Mouse (Mus musculus): ENCODE results near the gene Vsig10. TPM values are rescaled to one million over a fixed set of nuclear protein-coding genes. Genes with fewer than 3 reads are reported as not detected.
A peak's percentile ranks its signal among the peaks of the same experiment; 100 is the strongest.
"Not testable (repeated sequence)": the region's sequence is repeated elsewhere in the genome, so short reads cannot be mapped to it uniquely, and the experiment has no call there.

The Vsig10 gene
- polyA plus RNA-seq, 1 experiment from 2014 or later, result 8.1 TPM

DNA sequence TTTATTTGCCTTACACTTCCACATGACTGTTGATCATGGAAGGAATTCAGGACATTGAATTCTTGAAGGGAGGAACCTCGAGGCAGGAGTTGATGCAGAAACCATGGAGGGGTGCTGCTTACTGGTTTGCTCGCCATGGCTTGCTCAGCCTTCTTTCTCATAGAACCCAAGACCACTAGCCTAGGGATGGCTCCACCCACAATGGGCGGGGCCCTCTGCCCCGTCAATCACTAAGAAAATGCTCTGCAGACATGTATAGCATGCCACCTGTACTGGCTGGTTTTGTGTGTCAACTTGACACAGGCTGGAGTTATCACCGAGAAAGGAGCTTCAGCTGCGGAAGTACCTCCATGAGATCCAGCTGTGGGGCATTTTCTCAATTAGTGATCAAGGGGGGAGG, 21.2 kb downstream of the Vsig10 start:
- peaks cover 3% of the 10 kb centered on the region; the same call in 1 of the 2 replicates for H3K9me3 ChIP-seq
- no peak overlapping the region for H3K4me3 ChIP-seq
- ATAC-seq (ENCODE audit: extremely low read depth, insufficient number of reproducible peaks, low FRiP score, low TSS enrichment), result no peak
- no peak overlapping the region for H3K27ac ChIP-seq (replicated peaks)
- H3K4me2 ChIP-seq, result no peak overlapping the region
- 78% methylated on average over 6 of the region's 6 CpGs for WGBS
- H3K9ac ChIP-seq, result no peak overlapping the region
- H3K4me1 ChIP-seq, result no peaks in the 10 kb centered on the region
- peaks cover 67% of the 10 kb centered on the region for H3K36me3 ChIP-seq
- H3K27me3 ChIP-seq (replicated peaks), result no peaks in the 10 kb centered on the region

DNA sequence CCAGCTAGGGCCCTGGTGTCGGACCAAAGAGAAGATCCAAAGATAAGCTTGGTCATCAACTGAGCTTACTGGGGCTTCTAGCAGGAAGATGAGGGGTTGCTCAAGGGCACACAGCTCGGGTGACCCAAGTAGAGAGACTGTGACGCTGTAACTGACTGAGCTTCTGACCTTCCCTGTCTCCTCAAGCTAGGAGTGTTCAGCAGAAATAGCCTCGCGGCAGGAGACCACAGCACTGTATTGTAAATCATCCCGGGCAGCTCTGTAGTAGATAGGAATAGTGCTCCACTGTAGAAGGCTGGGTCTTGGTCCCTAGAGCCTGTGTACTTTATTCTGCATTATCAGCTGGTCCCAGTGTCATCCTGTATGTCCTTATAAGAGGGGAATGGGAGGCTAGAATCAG, 23.0 kb downstream of the Vsig10 start:
- H3K4me2 ChIP-seq, result no peak overlapping the region
- no peak overlapping the region for H3K4me3 ChIP-seq
- no peak overlapping the region for H3K27ac ChIP-seq (replicated peaks)
- no peak for ATAC-seq (ENCODE audit: extremely low read depth, insufficient number of reproducible peaks, low FRiP score, low TSS enrichment)
- H3K9me3 ChIP-seq, result peaks cover 1% of the 10 kb centered on the region; the same call in 1 of the 2 replicates
- H3K27me3 ChIP-seq (replicated peaks), result no peaks in the 10 kb centered on the region
- no peaks in the 10 kb centered on the region for H3K4me1 ChIP-seq
- H3K9ac ChIP-seq, result no peak overlapping the region
- peaks cover 60% of the 10 kb centered on the region for H3K36me3 ChIP-seq
- WGBS, result 71% methylated on average over 6 of the region's 6 CpGs

DNA sequence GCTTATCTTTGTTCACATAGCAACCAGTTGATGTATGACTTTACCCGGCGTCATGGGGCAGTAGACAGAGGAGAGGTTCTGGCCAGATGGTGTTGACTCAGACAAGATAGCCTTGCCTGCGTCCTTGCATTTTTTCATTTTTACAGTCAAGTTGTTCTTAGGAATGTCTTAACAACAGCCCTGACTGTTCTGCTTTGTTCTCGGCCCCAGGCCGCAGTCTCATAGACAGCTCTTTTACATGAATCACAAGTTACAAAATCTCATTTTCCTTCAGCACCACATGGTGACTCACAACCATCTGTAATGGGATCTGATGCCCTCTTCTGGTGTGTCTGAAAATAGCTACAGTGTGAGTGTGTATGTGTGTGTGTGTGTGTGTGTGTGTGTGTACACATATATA, 25.6 kb downstream of the Vsig10 start:
- ATAC-seq (ENCODE audit: extremely low read depth, insufficient number of reproducible peaks, low FRiP score, low TSS enrichment); H3K4me3 ChIP-seq; H3K4me2 ChIP-seq; H3K9ac ChIP-seq; H3K9me3 ChIP-seq; H3K27me3 ChIP-seq (replicated peaks); H3K4me1 ChIP-seq; H3K27ac ChIP-seq (replicated peaks): not testable (repeated sequence)
- 84% methylated on average over 5 of the region's 5 CpGs for WGBS
- peaks cover 58% of the 10 kb centered on the region for H3K36me3 ChIP-seq

DNA sequence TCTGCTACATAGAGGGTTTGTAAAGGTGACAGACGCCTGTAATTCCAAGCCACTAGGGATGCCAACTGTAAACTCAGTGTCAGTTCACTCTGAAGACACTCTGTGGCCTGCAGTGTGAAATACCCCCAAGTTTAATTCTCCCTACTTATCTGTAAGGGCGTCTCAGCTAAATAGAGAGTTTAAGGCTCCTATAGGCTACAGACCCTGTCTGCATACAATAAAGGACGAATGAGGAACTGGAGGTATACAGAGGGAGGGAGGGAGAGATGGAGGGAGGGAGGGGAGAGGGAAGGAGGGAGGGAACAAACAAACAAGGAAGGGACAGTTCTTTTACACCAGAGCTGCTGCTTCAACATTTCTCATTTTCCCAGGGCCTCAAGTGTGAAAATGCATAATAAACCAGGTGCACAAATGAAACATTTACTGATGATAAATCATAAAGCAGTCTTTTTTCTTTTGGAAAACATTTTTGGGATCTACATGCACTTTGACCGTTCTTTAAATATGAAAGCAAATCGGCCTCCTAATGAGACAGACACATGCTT, 26.6 kb downstream of the Vsig10 start:
- Histone ChIP-seq H3K4me1 (no peaks in the 10 kb centered on the region), H3K27ac (replicated peaks) (no peak overlapping the region), H3K36me3 (peaks cover 59% of the 10 kb centered on the region), H3K4me3 (no peak overlapping the region), H3K9ac (no peak overlapping the region), H3K9me3 (0 out of 2 replicates have a peak, but pooled peaks cover 4% of the 10 kb centered on the region), H3K27me3 (replicated peaks) (no peaks in the 10 kb centered on the region), H3K4me2 (no peak overlapping the region)
- ATAC-seq (ENCODE audit: extremely low read depth, insufficient number of reproducible peaks, low FRiP score, low TSS enrichment), result no peak
- WGBS, result 77% methylated on average over 5 of the region's 5 CpGs

DNA sequence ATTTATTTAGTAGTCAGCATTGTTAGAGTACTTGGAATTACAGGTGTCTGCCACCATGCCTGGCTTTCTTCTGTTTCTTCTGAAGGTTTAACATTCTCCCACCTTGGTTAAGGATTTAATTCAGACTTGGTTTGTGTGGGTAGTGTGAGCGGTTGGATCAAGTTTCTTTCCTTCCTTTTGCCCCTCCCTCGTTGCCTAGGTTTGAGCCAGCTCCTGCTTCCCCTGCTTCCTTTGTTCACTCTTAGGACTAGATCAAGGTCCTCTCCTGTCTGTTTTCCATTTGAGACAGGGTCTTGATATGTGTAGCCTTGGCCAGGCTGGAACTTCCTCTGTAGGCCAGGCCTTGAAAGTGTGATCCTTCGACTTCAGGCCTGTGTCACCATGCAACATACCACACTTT, 27.4 kb downstream of the Vsig10 start:
- WGBS, result 57% methylated on average over 3 of the region's 3 CpGs
- Histone ChIP-seq H3K27me3 (replicated peaks) (no peaks in the 10 kb centered on the region), H3K4me3 (no peak overlapping the region), H3K36me3 (peaks cover 61% of the 10 kb centered on the region), H3K9ac (no peak overlapping the region), H3K27ac (replicated peaks) (no peak overlapping the region), H3K4me2 (no peak overlapping the region), H3K9me3 (0 out of 2 replicates have a peak, but pooled peaks cover 4% of the 10 kb centered on the region), H3K4me1 (no peaks in the 10 kb centered on the region)
- ATAC-seq (ENCODE audit: extremely low read depth, insufficient number of reproducible peaks, low FRiP score, low TSS enrichment), result no peak

DNA sequence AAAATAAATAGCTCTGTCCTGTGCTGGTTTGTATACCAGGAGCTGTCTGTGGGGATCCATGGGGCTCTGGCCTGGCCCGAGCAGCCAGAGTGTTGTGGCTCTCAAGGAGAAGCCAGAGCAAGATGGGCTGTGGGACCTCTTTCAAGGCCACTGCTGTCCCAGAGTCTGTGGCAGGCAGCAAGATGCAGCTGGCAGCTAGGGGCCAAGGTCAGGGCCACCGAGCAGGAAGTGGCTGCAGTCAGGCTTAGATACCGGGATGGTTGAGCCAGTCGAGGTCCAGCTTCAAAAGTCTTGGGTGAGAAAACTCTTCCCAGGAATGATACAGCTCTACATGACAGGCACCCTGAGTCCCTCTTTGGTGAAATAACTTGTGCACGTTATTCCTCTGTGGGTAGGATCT, 28.1 kb downstream of the Vsig10 start:
- Histone ChIP-seq H3K4me2 (no peak overlapping the region), H3K27ac (replicated peaks) (no peak overlapping the region), H3K4me3 (no peak overlapping the region), H3K36me3 (peaks cover 60% of the 10 kb centered on the region), H3K4me1 (no peaks in the 10 kb centered on the region), H3K27me3 (replicated peaks) (no peaks in the 10 kb centered on the region), H3K9ac (no peak overlapping the region), H3K9me3 (0 out of 2 replicates have a peak, but pooled peaks cover 4% of the 10 kb centered on the region)
- WGBS, result 66% methylated on average over 5 of the region's 5 CpGs
- ATAC-seq (ENCODE audit: extremely low read depth, insufficient number of reproducible peaks, low FRiP score, low TSS enrichment), result no peak

DNA sequence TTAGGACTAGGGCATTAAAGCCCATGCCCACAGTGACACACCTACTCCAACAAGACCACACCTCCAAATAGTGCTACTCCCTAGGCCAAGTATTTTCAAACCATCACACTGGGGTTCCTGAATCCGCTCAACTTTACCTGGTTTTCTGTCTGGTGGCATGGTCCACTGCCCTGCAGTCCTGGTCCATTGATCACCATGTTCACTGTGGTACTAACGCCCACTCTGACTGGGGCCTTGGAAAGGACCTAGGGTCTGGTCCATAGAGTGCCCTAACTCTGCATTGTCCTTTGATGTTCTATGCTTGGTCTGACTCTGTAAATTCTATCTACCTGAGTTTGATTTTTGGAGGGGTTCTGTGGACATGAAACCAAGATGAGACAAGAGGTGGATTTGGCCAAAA, 29.0 kb downstream of the Vsig10 start:
- Histone ChIP-seq H3K9me3 (0 out of 2 replicates have a peak, but pooled peaks cover 4% of the 10 kb centered on the region), H3K4me2 (no peak overlapping the region), H3K4me3 (no peak overlapping the region), H3K4me1 (no peaks in the 10 kb centered on the region), H3K27me3 (replicated peaks) (no peaks in the 10 kb centered on the region), H3K27ac (replicated peaks) (no peak overlapping the region), H3K36me3 (peaks cover 68% of the 10 kb centered on the region), H3K9ac (no peak overlapping the region)
- 96% methylated on average over 2 of the region's 2 CpGs for whole genome bisulfite sequencing
- ATAC-seq (ENCODE audit: extremely low read depth, insufficient number of reproducible peaks, low FRiP score, low TSS enrichment), result no peak

DNA sequence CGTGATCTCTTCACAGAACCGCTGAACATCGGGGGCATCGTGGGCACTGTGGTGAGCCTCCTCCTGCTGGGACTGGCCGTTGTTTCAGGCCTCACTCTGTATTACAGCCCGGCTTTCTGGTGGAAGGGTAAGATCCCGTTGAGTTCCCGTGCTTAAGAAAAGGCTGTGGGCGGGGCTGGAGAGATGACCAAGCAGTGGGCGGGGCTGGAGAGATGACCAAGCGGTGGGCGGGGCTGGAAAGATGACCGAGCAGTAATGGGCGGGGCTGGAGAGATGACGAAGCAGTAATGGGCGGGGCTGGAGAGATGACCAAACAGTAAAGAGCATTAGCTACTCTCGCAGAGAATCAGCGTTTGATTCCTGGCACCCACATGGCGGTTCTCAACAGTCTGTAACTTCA, 29.4 kb downstream of the Vsig10 start:
- Histone ChIP-seq H3K27ac (replicated peaks) (no peak overlapping the region), H3K9ac (no peak overlapping the region), H3K4me2 (peak overlapping the region; percentile 25; the same call in 1 of the 2 replicates), H3K27me3 (replicated peaks) (no peaks in the 10 kb centered on the region), H3K36me3 (peaks cover 68% of the 10 kb centered on the region), H3K9me3 (0 out of 2 replicates have a peak, but pooled peaks cover 4% of the 10 kb centered on the region), H3K4me1 (no peaks in the 10 kb centered on the region), H3K4me3 (no peak overlapping the region)
- ATAC-seq (ENCODE audit: extremely low read depth, insufficient number of reproducible peaks, low FRiP score, low TSS enrichment), result peak; percentile 78; the same call in 1 of the 2 replicates
- WGBS, result 29% methylated on average over 19 of the region's 19 CpGs

DNA sequence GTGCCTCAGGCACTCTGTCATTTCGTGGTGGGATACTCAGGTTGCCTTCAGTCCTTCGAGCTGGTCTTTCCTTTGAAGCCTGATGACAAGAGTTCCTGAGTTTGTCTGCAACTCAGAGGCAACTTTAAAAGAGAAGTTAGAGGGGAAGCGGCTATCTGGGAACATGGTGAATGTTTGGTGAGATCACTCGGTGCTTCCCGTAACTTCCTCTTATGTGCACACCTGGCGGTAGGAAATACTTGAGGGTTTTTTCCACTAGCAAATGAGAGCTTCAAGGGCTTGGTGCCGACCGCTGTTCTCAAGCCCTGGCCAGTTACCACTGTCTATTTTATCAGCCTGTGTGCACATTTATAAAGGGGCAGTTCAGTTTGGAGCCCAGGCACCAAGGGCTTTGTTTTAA, 35.2 kb downstream of the Vsig10 start:
- ATAC-seq (ENCODE audit: extremely low read depth, insufficient number of reproducible peaks, low FRiP score, low TSS enrichment), result no peak
- H3K27me3 ChIP-seq (replicated peaks), result no peaks in the 10 kb centered on the region
- H3K9ac ChIP-seq, result no peak overlapping the region
- 64% methylated on average over 8 of the region's 8 CpGs for WGBS
- H3K9me3 ChIP-seq, result no peaks in the 10 kb centered on the region
- no peak overlapping the region for H3K27ac ChIP-seq (replicated peaks)
- H3K36me3 ChIP-seq, result peaks cover 32% of the 10 kb centered on the region
- peaks cover 31% of the 10 kb centered on the region for H3K4me1 ChIP-seq
- H3K4me2 ChIP-seq, result no peak overlapping the region
- H3K4me3 ChIP-seq, result no peak overlapping the region

DNA sequence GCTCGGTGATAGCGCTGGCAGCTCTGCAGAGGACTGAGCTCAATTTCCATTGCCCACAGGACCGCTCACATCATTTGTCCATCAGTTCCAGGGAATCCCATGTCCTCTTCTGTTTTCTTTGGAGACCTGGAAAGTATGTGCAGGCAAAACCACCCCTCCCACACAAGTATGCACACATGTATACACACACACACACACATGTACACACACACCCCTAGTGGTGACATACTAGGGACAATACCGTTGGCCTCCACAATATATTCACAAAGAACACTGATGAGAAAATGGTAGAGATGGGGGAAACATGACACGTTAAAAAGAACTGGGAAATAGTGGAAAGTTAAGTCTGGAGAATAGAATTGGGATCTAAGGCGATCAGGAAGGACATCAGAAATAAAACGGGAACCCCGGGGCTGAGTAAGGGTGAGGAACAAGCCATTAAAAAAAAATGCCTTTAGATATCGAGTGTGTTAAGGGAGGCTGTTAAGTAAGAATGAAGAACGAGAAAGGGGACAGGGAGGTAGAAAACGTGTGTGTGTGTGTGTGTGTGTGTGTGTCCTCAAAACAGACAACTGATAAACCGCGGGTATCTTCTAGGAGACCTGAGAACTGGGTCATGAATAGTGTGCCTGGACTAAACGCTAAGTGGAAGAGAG, 36.9 kb downstream of the Vsig10 start:
- ATAC-seq (ENCODE audit: extremely low read depth, insufficient number of reproducible peaks, low FRiP score, low TSS enrichment), result no peak
- peak overlapping the region; percentile 99 for H3K4me3 ChIP-seq
- H3K4me1 ChIP-seq, result peaks cover 47% of the 10 kb centered on the region
- no peaks in the 10 kb centered on the region for H3K9me3 ChIP-seq
- H3K4me2 ChIP-seq, result peak overlapping the region; percentile 91
- peak overlapping the region; percentile 98 for H3K27ac ChIP-seq (replicated peaks)
- peaks cover 19% of the 10 kb centered on the region; the same call in 1 of the 2 replicates for H3K36me3 ChIP-seq
- no peaks in the 10 kb centered on the region for H3K27me3 ChIP-seq (replicated peaks)
- peak overlapping the region; percentile 99 for H3K9ac ChIP-seq
- WGBS, result 39% methylated on average over 14 of the region's 14 CpGs

DNA sequence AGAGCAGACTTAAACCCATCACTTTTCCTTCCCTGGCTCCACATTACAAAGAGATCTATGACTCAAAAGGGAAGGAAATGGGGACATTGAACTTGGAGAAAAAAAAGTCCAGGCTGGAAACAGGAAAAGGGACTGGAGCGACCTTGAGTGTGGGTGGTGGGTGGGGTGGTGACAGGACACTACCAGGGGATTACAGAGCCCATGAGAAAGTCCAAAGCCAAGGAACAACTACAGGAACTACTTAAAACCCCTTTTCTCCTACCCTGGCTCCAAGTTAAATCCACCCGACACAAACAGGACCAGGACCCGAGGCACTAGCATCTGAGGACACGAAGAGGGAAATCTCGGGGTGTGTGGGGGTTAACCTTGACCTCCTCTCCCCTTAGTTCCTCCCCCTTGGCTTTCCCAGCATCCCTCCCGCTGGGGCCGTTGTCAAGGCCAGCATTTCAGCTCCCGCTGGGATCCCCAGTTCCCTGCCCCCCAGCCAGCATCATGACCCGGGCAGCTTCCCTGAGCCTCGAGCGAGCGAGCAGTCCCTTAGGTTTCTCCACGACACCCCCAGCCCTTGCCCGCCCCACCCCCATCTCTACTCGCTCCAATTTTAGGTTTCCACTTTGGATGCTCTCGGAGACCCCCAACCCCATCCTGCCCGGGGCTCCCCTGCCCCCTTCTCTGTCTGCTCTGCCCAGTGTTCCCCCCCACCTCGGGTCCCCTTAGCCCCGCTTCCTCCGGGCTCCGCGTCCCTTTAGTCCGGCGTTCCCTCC, 37.7 kb downstream of the Vsig10 start:
- Histone ChIP-seq H3K4me1 (peaks cover 55% of the 10 kb centered on the region), H3K4me2 (peak overlapping the region; percentile 91), H3K9me3 (no peaks in the 10 kb centered on the region), H3K36me3 (peaks cover 15% of the 10 kb centered on the region; the same call in 1 of the 2 replicates), H3K9ac (peak overlapping the region; percentile 99), H3K27ac (replicated peaks) (peak overlapping the region; percentile 98), H3K4me3 (peak overlapping the region; percentile 99), H3K27me3 (replicated peaks) (no peaks in the 10 kb centered on the region)
- ATAC-seq (ENCODE audit: extremely low read depth, insufficient number of reproducible peaks, low FRiP score, low TSS enrichment), result peak; percentile 23; the same call in 1 of the 2 replicates
- WGBS, result under 1% methylated on average over 22 of the region's 24 CpGs

All from heart, embryonic 13.5 days (tissue).